Mouse (Mus musculus) olfactory bulb, adult 2 months (tissue): ENCODE data around the gene Lims1.

ENCODE experiments used
- CTCF ChIP-seq: fragments of 200-500 bp; IDR thresholded peaks from 2 replicates; pipeline ENCODE4 v1.5.1; 2012; ENCODE audit warnings: low read depth, mild to moderate bottlenecking, low read length, moderate library complexity; ENCODE audit not compliant: insufficient read depth
- POLR2A ChIP-seq: fragments of 200-500 bp; IDR thresholded peaks from 2 replicates; pipeline ENCODE4 v1.6.1; 2012; ENCODE audit warnings: mild to moderate bottlenecking, low read depth, low read length, moderate library complexity; ENCODE audit not compliant: insufficient read depth

DNA sequence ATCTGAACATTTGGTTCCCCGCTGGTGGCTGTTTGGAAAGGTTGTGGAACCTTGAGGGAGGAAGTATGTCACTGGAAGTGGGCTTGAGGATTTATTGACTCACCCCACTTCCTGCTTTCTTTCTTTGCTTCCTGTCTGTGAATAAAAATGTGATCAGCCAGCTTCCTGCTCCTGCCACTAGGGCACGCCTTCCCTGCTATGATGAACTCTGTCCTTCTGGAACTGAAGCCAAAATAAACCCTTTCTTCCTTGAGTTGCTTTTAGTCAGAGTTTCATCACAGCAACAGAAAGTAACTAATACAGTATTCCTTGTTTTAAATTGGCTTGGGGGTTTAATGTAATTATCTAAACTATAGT is 82.7 kb downstream of the Lims1 start:
- TF ChIP-seq CTCF (no peak), POLR2A (no peak)
